Mouse (Mus musculus): ENCODE data around the gene Cab39l.

DNA sequence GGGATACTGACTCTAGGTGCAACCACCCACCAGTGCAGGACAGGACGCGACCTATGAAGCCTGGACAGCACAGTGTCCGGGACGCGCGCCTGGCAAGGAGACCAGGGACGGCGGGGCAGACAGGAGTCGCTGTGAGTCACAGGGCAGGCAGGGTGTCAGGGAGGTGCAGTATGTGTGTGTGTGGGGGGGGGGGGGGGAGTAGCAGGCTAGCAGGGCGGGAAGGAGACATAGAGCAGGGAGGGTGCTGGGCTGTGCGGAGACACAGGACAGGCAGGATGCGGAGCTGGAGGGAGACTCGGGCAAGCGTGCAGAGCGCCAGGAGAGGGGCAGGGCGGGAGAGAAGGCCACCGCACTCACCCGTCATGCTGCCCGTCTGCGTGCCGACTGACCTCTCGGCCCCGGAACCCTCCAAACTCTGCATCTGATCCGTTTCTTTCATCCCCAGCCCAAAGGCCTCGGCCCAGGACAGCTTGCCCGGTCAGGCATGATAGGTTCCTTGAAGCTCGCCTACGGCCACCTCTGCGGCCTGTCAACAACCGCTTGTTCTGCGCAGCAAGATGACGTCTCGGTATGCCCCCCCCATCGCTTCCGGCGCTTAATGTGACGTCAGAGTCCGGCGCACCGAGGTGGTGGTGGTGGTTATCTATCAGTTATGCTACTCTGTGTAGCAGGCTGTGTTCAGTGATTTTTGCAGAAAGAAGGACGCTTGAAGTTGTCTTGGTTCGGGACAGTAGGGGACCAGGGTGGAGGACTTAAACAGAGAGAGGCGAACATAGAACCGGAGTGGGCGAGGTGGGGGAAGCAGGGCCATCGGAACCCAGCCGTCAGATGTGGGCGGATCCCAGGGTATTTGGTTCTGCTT is 156.9 kb downstream of the Cab39l start, which contains the start of gene Cdadc1:
- TF ChIP-seq CTCF (IDR thresholded peaks at IDR 0.05; ENCODE audit: low read depth, low read length) (no peak), POLR2A (IDR thresholded peaks at IDR 0.05; ENCODE audit: borderline replicate concordance, low read depth, low read length) (peak; percentile 67; the same call in 1 of the 2 replicates)
